Mouse (Mus musculus) gastrocnemius, postnatal 4 days (tissue): Measurements from ENCODE around the gene Sept14. TPM values are rescaled to one million over a fixed set of nuclear protein-coding genes. Genes with fewer than 3 reads are reported as not detected.

Experiments
- DNase-seq, 2 experiments: peaks; one replicate each; pipeline ENCODE4 v3.0.0; 2021 to 2022; ENCODE audit warnings: low spot score in 2 of 2, mixed read lengths in 2 of 2
- total RNA-seq, 2 experiments: library from RNA; stranded (reverse); gene quantifications; 2 replicates each; pipeline ENCODE4 v1.2.3; 2021

Gene Sept14
- total RNA-seq, 2 experiments from 2014 or later = not detected

- peak; percentile 66 to 83 for DNase-seq
These were observed 38.3 kb downstream of the Sept14 start, which contains the start of gene Zfp11 for GRCm38 (mm10) chr5:129670036-129670458. TSS of gene Zfp11 (minus strand) at chr5:129670099.

DNA sequence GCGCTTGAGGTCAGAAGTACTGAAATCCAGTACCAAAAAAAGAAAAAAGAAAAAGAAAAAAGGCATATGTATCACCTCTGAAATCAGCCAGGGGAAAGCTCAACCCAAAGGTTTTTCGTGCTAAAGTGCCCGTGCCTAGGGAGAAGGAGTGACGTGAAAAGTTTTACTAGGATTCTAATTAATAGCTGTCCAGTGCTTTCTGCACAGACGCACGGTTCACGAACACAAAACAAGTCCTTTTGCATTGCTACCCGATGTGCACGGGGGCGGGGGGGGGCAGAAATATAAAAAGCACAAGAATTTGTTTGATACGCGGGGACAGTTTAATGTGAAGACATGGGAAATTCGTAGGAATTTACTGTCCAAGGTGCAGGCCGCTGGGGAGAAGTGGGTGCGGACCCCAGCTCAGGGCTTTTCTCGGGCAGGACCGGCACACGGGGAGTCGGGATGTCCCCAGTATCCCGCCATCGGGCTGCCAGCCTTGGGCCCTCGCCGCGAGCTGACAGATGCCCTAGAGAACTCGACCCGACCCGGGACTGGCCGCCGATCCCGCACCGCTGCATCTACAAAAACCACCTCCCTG lies 38.8 kb downstream of the Sept14 start:
- DNase-seq = no peak

GRCm38 (mm10) chr5:129667851-129668250 lies 40.5 kb downstream of the Sept14 start:
- no peak for DNase-seq

- no peak for DNase-seq
These were observed 41.9 kb downstream of the Sept14 start for GRCm38 (mm10) chr5:129666271-129666909.

GRCm38 (mm10) chr5:129664090-129664489 lies 44.2 kb downstream of the Sept14 start:
- DNase-seq = no peak

- DNase-seq = no peak
These were observed 50.4 kb downstream of the Sept14 start for GRCm38 (mm10) chr5:129657931-129658330.

DNA sequence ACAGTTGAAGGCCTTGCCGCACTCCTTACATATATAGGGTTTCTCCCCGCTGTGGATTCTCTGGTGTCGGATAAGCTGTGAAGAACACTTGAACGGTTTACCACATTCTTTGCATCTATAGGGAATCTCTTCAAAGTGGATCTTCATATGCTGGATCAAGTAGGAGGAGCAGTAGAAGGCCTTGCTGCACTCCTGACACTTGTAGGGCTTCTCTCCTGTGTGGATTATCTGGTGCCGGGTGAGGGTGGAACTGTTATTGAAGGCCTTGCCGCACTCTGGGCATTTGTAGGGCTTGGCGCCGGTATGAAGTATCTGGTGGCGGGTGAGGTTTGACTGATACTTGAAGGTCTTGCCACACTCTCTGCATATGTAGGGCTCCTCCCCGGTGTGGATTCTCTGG lies 51.3 kb downstream of the Sept14 start:
- no peak for DNase-seq

DNA sequence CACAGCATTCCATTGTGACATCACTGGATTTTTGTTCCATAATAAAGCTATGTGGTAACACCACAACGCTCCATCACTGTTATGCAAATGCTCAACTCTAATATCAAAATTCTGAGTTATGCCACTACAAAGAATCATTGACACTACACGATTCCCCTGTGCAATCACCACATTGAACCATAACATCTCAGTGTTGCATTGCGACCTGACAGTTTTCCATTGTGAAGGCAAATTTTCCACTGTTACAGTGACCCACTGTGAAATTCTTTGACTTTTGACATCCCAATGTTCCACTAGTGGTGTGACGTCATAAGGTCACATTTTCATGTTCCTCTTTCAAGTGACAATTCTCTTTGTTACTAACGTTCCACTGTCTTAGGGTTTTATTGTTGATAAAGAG lies 57.5 kb downstream of the Sept14 start:
- no peak for DNase-seq

Other genes with a start within 250 kb of the Sept14 start
- 10 to 100 TPM; 60.5 to 74.0 TPM for gene Sfswap, start 207.3 kb downstream of the Sept14 start, total RNA-seq
- gene Mmp17, start 124.3 kb downstream of the Sept14 start, total RNA-seq = 1 to 10 TPM; 1.8 to 2.2 TPM
- 1 to 10 TPM; 2.5 to 3.6 TPM for gene Zfp11, start 38.4 kb downstream of the Sept14 start, total RNA-seq
- gene Mrps17, start 7.0 kb upstream of the Sept14 start, total RNA-seq = 10 to 100 TPM; 87.0 to 88.3 TPM
- 100 to 1,000 TPM; 348 to 363 TPM for gene Nipsnap2, start 16.6 kb upstream of the Sept14 start, total RNA-seq
- gene Psph, start 78.9 kb upstream of the Sept14 start, total RNA-seq = 10 to 100 TPM; 15.5 to 20.0 TPM
- 10 to 100 TPM; 20.9 to 22.2 TPM for gene Sumf2, start 138.5 kb upstream of the Sept14 start, total RNA-seq
- 100 to 1,000 TPM; 413 to 416 TPM for gene Chchd2, start 179.0 kb upstream of the Sept14 start, total RNA-seq
- 1 to 10 TPM; 1.5 to 2.0 TPM for gene Zbed5, start 187.2 kb upstream of the Sept14 start, total RNA-seq
- gene Phkg1, start 190.0 kb upstream of the Sept14 start, total RNA-seq = 10 to 100 TPM; 85.0 to 98.6 TPM
- gene Nupr1l, start 200.0 kb upstream of the Sept14 start, total RNA-seq = 1 to 10 TPM; 1.5 to 1.8 TPM
- 10 to 100 TPM; 21.3 to 22.0 TPM for gene Vkorc1l1, start 233.5 kb upstream of the Sept14 start, total RNA-seq